Mouse (Mus musculus): ENCODE data around the gene Rap1gap2.

DNA sequence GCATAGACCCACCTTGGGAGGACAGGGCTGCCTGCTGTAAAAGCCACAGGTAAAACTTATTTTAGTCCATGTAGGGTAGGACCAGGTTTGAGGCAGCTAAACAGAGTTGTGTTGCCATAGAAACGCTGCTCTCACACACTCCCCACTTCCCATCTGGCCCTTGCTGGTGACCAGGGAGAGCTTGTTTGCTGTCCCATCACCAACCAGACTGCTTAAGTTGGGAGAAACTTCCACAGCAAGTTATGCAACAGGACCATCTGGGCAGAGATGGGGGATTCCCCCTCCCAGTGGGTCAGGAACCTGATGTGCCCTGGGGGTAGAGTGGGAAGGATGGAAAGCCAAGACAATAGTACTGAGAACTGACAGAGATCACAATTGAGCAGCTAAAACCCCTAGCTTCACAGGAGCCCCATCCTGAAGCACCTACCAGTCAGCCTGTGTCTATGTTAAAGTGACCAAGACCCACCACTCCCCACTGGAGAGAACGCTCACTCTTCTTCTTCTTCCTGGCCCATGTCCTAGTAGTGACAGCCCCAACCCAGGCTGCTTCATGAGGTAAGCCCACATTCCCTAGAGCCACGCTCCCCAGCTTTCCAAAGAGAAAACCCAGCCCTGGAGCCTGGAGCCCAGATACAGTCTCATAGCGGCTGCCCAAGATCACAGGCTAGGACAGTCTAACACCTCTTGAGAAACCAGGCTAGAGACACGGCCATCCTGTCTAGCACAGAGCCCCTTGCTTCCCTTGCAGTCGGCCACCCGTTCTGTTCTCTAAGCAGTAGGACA lies 125.1 kb downstream of the Rap1gap2 start:
- TF ChIP-seq CTCF (IDR thresholded peaks at IDR 0.05; ENCODE audit: borderline replicate concordance, insufficient read depth, low read length) (no peak), POLR2A (IDR thresholded peaks at IDR 0.05; ENCODE audit: low read depth, low read length) (no peak)
